Mouse (Mus musculus) urinary bladder, postnatal 25 days (tissue): ENCODE results near the gene Litaf.
"Not testable (repeated sequence)": the region's sequence is repeated elsewhere in the genome, so short reads cannot be mapped to it uniquely, and the experiment has no call there.

Experiments used
- DNase-seq: peaks from one replicate; pipeline ENCODE4 v3.0.0; 2022; ENCODE audit warnings: low spot score

Litaf gene

DNA sequence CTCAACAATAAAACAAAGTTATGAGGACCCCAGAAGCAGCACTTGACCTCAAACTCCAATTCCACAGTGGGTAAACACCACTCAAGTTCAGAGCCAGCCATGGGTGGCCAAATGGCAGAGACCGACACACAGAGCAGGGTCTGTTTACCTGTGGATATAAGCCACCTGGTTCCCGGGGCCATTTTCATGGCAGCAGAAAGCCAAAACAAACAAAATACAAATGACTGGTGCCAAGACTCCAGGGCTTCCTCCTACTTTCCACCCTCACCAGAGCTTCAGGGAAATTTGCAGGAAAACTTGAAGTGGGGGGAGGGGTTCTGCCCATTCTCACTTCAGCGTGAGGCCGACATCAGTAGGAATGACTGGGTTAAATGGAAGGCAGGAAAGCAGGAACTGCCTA lies 75.2 kb downstream of the Litaf start:
- DNase-seq = no peak

DNA sequence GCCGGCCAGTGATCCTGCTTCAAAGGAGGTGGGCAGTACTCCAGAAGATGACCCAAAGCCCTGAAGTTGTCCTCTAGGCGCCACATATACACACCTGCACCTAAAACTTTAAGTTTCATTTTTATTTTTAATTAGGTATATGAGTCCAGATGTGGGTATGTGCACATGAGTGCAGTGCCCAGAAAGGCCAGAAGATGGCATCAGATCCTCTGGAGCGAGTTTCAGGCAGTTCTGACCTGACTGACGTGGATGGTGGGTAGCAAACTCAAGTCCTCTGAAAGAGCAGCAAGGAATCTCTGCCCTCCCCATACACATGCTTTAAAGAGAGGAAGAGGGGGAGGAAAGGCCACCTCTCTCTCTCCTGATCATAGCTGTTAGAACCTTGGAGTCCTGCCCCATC lies 76.1 kb downstream of the Litaf start:
- no peak for DNase-seq

DNA sequence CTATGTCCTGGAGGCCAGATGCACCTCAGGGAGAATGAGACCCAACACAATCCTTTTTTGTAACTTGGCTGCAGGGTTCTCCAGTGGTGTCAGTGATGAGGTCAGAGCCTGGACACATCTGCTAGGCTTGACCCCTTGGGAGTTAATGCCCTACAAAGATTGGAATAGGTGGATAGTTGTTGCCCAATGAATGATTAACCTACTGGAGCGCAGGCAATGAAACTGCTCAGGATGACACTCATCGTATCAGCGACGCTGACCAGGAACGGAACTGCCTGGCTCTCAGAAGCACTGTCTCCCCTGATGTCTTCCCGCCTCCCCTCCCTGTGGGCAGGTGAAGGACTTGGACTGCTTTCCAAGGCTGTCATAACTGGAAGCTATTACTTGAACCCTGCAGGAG lies 76.6 kb downstream of the Litaf start:
- no peak for DNase-seq

DNA sequence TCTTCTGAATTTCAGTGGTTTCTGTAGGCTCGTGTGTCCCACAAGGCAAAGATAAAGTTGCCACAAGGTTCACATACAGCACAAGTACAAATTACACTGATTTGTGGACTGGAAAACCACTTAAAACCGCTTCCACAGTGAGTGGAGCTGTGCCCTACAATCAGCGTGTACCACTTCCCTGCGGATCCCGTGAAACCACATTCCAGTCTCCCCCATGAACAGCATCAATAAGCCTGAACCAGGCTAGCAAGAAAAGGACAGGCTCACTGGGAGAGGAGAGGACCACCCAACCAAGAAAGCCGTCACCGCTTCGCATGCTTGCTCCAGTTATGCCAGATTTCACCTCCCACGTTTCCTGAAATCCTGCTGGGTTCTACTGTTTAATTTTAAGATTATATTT lies 77.7 kb downstream of the Litaf start:
- DNase-seq = no peak

DNA sequence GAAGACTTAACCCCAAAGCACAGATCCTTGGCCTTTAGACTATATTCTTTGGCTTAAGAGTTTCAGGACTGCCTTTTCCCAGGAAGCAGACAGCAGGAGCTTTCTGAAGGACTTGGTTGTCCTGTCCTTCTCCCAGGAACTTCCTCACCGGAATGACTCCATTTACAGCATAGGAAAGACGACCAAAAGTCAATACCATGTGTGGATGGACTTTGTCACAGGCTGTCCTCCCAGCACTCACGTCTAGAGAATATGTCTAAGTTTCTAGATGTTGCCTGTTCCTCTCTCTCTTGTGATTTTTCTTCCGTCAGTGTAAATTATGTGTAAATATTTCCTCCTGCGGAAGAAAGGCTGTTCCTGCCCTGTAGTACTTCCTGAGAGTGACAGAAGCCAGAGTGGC lies 81.4 kb downstream of the Litaf start:
- DNase-seq = no peak

DNA sequence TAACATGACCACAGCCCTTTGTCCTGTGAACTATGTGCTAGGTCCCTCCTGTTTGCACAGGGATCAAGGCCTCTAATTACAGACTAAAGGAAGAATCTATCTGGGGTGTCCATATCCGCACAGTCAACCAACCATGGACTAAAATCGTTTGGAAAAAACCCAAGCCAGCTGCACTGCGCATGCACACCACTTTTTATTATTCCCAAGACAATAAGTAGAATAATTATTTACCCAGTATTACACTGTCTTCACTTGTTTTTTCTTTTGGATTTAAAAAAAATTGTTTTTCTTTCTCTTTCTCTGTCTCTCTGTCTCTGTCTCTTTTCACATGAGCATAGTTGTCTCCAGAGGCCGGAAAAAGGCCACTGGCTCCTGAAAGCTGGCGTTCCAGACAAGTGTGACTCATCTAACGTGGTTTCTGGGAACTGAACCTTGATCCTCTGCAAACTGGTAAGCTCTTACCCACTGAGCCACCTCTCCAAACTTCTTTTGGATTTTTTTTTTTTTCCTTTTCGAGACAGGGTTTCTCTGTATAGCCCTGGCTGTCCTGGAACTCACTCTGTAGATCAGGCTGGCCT lies 84.4 kb downstream of the Litaf start:
- no peak for DNase-seq

DNA sequence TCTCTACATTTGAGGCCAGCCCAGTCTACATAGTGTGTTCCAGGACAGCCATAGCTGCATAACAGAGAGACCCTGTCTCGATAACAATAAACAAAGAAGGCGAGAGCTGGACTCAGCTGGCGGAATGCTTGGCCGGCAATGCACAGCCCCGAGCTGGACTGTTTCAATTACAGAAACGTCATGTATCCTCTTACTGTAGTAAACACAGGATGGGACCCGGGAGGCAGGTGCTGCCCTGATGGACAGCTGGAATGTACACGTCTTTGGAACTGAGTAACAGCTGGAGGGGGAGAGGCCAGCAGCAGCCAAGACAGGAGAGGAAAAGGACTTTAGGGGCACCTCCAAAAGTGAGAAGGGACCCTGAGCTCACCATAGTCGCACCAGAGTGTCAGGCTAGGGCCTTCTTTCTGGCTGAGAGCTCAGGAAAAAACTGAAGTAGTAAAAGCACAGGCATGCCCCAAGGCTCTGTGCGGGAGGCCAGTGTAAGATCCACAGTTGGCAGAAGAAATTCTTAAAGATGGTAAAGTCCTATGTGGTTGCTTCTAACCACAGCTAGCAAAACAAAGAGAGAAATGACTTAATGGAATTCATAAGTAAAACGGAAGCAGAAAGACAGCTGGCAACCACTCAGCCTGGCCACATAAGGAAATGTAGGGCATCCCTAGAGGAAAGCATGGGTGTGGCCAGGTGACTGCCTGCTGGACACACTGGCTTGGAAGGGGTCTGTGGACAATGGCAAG lies 86.7 kb downstream of the Litaf start:
- DNase-seq = no peak

DNA sequence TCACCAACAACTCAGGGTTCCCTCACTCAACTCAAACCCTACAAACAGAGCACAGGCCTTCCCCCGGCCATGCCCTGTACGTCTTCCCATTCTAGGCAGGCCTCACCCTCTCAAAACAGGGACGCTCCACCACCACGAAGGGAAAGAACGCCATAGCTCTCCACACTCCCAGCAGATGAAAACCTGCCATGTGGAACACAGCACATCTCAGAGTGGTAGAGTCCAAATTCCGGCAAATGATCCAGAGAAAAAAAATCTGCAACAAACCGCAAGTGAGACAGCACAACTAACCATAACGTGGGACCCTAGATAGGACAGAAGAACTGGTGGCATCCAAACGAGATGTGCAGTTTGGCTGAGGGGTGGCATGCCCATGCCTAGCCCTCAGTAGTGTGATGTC lies 88.1 kb downstream of the Litaf start:
- no peak for DNase-seq

DNA sequence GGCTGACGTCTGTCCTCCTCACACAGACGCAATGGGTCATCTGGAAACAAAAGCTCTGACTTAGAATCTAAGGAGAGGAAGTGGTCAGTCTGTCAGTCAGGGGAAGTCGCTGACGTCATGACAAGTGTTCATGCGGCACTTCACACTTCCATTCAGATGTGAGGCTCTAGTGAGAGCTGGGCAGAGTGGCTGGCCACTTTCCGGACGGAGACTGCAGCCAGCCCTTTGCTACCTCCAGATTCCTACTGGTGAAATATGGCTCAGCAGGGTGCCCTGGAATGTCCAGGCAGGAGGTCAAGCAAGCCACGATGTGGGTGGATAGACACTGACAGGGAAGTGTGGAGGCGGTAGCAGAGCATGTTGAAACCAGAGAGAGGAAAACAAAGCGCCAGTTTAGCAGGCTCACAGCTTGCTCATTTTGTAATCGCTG lies 89.7 kb downstream of the Litaf start:
- DNase-seq = no peak

DNA sequence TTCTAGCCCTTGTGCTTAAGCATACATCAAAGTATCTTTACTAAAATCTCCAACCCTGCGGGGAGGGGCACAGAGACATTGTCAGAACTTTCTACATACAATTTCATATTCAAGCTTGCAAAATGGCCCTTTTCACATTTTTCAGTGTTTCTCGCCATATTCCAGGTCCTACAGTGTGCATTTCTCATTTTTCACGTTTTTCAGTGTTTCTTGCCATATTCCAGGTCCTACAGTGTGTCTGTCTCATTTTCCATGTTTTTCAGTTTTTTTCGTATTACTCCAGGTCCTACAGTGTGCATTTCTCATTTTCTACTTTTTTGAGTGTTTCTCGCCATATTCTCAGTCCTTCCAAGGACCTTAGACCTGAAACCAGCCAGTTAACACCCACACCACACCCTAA lies 91.0 kb downstream of the Litaf start:
- no peak for DNase-seq

DNA sequence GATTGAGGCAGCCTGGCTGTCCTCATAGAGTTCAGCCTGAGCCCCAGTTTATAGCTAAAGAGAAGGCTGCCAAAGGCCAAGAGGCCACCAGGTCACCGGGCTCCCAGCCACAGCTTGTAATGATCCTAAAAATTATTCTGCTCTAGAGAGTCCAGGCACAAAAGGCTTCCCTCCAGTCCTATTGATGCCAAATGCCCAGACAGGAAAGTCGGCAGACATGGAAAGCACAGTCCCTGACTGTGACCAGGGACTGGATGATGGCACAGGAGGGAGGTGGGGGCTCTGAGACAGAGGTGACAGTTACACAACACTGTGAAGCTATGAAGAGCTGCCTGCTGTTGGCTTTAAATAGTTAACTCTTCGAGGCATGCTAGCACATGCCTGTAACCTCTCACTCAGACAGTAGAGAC lies 91.9 kb downstream of the Litaf start:
- DNase-seq = peak; percentile 36

DNA sequence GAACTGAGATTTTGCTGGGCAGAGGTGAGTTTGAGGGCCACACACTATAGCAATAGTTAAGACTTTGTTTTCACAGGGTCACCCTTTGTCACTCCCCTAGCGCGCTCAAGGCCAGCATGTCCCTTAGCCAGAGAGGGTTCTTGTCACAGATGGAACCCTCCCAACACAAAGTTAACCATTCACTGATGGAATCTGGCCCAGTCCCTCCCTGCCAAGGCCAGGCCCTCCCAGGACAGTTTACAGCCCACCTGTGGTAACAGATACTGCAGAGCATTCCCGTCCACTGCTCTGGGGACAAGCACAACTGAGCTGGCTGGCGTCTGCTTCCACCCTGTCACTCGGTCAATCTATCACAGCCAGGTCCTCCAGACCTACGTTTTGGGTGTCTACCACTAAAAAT lies 93.7 kb downstream of the Litaf start:
- no peak for DNase-seq

DNA sequence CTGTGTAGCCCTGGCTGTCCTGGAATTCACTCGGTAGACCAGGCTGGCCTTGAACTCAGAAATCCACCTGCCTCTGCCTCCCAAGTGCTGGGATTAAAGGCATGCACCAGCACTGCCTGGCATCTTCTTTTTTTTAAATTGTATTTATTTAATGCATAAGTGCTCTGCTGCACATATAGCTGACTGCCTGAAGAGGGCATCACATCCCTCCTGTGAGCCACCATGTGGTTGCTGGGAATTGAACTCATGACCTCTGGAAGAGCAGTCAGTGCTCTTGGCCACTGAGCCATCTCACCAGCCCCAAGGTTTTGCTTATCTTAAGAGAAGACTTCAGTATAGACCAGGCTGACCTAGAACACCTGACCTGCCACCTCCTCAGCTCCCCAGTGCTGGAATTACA lies 96.0 kb downstream of the Litaf start:
- not testable (repeated sequence) for DNase-seq

DNA sequence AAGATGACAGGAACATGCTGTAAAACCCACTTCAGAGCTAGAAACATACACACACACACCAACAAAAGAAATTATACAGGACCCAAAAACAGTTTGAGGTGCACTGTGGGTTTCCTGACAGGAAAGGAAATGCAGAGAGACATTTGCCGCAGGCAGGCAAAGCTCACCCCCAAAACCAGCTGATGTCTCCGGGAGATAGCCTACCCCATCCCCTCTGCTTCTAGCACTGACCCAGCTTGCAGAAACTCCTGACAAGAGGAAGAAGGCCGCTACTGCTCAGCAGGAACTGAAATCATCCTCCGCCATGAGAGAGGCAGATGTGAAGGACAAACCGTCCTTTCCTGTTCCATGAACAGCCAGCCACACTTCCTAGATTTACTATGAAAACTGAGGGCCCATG lies 96.6 kb downstream of the Litaf start:
- no peak for DNase-seq

DNA sequence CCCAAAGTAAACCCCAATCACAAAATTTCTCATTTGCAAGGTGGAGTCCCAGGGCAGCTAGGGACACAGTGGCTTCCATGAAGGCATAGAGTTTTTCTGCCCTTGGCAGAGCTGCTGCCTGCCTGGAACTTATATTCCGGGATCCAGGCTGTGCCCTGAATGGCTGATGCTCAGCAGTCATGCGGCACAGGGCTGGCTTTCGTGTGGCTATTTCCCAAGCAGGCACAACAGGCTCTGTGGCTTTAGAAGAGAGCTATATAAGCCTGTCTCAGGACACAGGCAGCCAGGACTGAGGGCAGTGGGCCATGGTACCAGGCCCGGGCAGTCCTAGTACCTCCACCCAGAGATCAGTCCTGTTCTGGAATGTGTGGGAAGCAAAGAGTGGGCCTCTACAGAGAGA lies 97.7 kb downstream of the Litaf start:
- DNase-seq = no peak

DNA sequence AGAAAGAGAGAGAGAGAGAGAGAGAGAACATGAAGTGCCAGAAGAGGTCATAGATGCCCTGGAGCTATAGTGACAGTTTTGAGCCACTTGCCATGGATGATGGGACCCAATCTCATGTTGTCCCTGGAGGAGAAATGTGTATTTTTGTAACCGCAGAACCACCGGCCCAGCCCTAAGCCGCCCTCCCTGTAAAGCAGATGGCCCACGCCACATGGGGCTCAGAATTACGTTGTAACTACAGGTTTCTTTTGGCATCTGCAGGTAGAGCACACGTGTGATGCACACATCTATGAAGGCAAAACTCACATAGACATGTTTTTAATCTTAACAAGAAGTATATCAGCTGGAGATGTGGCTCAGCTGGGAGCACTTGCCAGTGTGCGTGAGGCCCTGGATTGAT lies 98.2 kb downstream of the Litaf start:
- DNase-seq = no peak

DNA sequence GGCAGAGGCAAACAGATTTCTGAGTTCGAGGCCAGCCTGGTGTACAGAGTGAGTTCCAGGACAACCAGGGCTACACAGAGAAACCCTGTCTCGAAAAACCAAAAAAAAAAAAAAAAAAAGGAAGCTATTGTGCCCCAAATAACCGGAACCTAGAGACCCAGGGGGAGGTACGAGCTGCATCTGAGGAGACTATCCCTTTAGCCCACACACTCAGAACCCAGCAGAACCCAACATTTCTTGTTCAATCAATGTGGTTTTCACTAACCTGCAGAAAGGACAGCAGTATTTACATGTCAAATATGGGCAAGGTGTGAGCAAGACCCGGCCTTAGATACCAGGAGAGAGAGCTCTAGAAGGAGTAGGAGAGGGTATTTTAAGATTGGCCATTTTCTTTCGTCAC lies 98.9 kb downstream of the Litaf start:
- DNase-seq = no peak

DNA sequence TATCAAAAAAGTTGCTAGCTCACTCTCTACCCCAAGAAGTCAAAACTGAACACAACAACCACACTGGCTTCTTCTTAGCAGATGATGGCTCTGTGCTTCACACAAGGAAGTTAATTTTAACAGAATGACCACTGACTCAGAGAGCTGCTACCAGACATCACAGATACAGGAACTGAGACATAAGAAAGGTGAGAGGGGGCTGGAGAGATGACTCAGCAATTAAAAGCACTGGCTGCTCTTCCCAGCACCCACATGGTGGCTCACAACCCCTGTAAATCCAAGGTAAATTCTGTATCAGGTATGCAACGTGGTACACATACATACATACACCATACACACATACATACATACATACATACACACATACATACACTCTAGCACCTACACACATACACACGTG lies 100.9 kb downstream of the Litaf start:
- DNase-seq = no peak

DNA sequence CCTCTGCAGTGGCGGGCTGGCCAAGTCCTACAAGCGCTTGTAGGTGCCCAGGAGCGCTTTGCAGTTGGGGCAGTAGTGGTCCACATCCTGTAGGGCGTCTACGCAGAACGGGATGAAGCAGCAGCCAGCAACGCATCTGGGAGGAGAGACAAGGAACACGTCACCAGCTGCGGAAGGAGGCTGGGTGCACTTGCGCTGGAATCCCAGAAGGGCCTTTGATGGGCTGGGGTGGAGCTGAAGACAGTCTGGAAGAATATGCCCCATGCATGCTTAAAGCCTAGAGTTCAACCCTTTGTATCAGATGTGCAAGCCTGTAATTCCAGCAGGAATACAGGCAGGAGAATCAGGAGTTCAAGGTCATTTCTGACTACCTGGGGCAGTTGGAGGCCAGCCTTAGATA lies 105.0 kb downstream of the Litaf start:
- DNase-seq = no peak

DNA sequence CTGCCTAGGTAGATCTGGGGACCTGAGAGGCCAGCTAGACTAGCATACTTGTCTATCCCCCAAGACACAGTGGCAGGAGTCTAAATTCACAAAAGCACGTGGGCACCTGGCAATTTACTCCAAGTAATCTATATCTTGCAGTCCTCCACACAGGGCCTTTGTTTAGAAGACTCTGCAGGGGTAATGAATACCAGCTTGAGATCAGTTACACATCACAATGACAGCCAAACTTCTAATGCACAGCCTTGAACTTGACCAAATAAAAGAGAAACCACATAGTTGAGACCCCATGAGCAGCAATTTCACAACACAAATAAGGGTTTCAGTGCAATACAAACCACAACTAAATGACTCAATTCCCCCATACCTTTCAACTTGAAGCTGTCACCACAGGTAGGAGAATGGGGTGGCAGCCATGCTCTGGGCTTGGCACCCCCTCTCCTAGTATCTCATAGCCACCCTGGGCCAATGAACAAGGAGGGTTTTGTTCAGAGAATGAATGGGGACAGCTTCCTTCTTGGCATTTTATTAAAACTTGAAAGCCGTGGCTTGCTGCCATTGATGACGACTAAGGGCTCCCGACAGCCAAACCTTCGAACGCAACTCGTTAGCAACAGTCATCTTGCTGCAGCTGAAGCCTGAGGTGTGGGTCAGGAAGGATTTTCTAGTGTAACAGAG lies 107.1 kb downstream of the Litaf start:
- no peak for DNase-seq

DNA sequence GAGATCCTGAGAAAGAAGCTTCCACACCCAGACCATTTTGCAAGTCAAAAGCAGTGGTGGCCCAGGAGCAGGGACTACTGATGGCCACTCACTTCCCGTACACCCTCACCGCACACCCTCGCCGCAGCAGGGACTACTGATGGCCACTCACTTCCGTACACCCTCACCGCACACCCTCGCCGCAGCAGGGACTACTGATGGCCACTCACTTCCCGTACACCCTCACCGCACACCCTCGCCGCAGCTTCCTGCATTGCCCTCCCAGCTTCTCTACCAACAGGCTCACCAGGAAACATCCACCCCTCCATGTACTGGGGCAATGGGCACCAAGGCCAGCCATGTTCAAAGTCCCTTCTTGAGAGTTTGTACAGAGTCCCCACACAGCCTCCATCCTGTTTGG lies 107.7 kb downstream of the Litaf start:
- DNase-seq = not testable (repeated sequence)

DNA sequence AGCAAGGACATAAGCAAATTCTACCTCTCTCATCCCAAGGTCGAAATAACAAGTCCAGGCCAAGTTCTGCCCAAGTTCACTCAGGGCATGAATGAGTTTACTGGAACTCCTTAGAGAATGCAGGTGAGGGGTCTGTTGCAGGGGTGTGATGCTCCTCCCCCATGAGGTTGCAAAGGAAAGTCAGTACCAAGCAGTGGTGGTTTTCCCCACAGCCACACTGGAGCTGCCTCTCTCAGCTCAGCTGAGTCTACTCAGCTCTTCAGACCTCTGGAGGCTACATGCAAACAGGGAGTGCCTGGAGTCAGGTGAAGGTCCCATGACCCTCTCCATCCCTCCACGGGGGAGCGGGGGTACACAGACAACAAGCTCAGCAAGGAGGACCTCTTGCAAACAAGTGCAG lies 108.2 kb downstream of the Litaf start:
- DNase-seq = no peak

DNA sequence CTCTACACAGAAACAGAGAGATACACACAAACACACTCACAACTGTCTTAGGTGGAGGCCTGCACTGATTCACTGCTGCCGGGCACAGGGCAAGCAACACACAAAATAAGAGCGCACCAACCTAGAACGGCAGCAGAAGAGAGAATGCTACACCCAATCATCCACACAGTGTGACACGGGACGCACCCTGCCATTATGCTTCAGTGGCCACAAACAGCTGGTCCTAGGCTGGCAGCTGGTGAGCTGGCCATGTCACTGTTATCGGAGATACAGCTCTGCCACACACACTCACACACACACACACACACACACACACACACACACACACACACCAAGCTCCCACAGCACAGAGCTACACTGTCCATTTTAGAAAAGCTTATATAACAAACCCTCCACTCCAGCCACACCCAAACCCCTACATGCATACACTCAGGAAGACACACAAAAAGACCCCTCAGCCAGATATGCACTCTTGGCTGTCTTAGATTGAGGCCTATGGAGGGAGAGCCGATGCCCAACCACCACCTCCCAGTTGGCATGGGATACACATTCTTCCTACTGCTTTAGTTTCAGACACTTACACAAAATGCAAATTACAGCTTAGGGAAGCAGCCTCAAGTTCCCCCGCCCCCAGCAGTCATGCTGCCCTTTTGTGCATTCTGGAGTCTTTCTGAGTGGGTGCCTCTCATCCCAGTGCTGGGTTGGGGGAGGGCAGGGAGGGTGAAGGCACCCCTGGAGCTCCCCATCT lies 108.8 kb downstream of the Litaf start:
- DNase-seq = no peak
